Mouse (Mus musculus) neural tube, embryonic 14.5 days (tissue): Measurements from ENCODE around the gene Ndrg3. TPM values are rescaled to one million over a fixed set of nuclear protein-coding genes. Genes with fewer than 3 reads are reported as not detected.

Source experiments
- ATAC-seq: fragments of 200-750 bp; cut with Nextera tagmentation; 2 replicates; pipeline ENCODE4 v1.8.0; 2017; ENCODE audit warnings: low read depth, mild to moderate bottlenecking, moderate TSS enrichment, moderate library complexity
- H3K27ac ChIP-seq: fragments of 300-500 bp; sonication (generic); 2 replicates; pipeline ENCODE4 v1.5.1; 2014; ENCODE audit warnings: low read depth, mild to moderate bottlenecking, control low read depth, low read length, moderate library complexity, mixed read lengths
- H3K27me3 ChIP-seq: fragments of 300-500 bp; sonication (generic); 2 replicates; pipeline ENCODE4 v1.6.1; 2014; ENCODE audit warnings: low read length; ENCODE audit not compliant: control insufficient read depth, insufficient read depth
- H3K36me3 ChIP-seq: fragments of 300-500 bp; sonication (generic); 2 replicates; pipeline ENCODE4 v1.6.1; 2014; ENCODE audit warnings: low read length, mixed read lengths; ENCODE audit not compliant: control insufficient read depth, insufficient read depth
- H3K4me1 ChIP-seq: fragments of 300-500 bp; sonication (generic); 2 replicates; pipeline ENCODE4 v1.6.1; 2014; ENCODE audit warnings: low read length; ENCODE audit not compliant: control insufficient read depth, insufficient read depth
- H3K4me2 ChIP-seq: fragments of 300-500 bp; sonication (generic); 2 replicates; pipeline ENCODE4 v1.6.1; 2014; ENCODE audit warnings: mild to moderate bottlenecking, low read depth, low read length, control low read depth
- H3K4me3 ChIP-seq: fragments of 300-500 bp; sonication (generic); 2 replicates; pipeline ENCODE4 v1.5.1; 2014; ENCODE audit warnings: low read depth, low read length, control low read depth, mixed read lengths
- H3K9ac ChIP-seq: fragments of 300-500 bp; sonication (generic); replicated peaks from 2 replicates; pipeline ENCODE4 v1.6.1; 2014; ENCODE audit warnings: low read depth, mild to moderate bottlenecking, control low read depth, low read length, mixed read lengths
- H3K9me3 ChIP-seq: fragments of 300-500 bp; sonication (generic); 2 replicates; pipeline ENCODE4 v1.6.1; 2016; ENCODE audit warnings: low read length; ENCODE audit not compliant: control insufficient read depth
- WGBS: fragments of 180-500 bp; shearing (Covaris S2); extraction: QIAGEN DNeasy Blood & Tissue Kit; methylation state at CpG from one replicate; pipeline ENCODE4 v1.1.7; 2014; 5-methylcytosine and 5-hydroxymethylcytosine counted together
- polyA plus RNA-seq: library from polyadenylated mRNA; unstranded; fragments of >200 nt; fragmentation: Nextera tagmentation; extraction: Ambion mirVana; gene quantifications from 2 replicates; pipeline ENCODE4 v1.2.1, GENCODE M21; 2014

Ndrg3 gene
- polyA plus RNA-seq, 1 experiment from 2014 or later: 158 TPM

DNA sequence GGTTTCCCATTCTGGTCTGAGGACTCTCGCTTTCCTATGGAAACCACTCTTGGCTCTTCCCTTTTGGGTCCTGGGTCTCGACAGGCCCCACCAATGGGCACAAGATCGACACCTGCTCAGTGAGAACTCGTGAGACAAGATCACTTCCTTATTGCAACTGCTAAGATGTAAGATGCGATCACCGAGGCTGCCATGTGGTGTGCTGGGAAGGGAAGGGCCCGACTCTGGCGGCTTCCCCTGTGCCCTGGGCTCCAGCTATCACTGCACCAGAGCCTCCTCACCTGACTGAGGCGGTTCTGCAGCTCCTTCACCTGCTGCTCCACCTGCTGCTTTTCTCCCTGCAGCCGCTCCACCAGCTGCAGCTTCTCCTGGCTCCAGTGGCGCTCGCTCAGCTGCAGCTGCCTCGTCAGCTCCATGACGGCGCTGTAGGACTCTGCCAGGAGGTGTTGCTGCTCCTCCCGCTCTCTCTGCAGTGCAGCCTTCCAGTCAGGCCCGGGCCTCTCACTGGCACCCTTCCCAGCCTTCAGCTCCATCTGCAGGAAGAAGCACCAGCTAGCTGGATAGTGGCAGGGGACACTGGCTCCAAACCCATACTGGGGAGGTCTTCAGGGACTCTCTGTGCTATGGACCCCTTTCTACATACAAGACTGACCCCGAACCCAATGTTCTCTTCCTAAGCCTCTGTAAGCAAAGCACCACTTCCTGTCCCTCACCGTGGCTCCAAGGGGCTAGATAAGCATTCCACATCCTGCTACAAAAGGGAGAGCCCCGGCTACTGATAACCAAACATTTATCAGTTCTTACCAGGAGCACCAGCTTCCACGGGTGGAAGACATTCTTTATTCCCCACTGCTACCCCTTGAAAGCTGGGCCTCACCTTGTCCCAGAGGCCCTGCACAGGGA, 35.5 kb upstream of the Ndrg3 start:
- peaks cover 82% of the 10 kb centered on the region for H3K36me3 ChIP-seq
- 90% methylated on average over 21 of the region's 21 CpGs for WGBS
- ATAC-seq: no peak
- H3K4me3 ChIP-seq: no peak overlapping the region
- H3K4me1 ChIP-seq: no peaks in the 10 kb centered on the region
- H3K9me3 ChIP-seq: no peaks in the 10 kb centered on the region
- H3K9ac ChIP-seq: no peak overlapping the region
- no peaks in the 10 kb centered on the region for H3K27me3 ChIP-seq
- H3K4me2 ChIP-seq: no peak overlapping the region
- no peak overlapping the region for H3K27ac ChIP-seq

DNA sequence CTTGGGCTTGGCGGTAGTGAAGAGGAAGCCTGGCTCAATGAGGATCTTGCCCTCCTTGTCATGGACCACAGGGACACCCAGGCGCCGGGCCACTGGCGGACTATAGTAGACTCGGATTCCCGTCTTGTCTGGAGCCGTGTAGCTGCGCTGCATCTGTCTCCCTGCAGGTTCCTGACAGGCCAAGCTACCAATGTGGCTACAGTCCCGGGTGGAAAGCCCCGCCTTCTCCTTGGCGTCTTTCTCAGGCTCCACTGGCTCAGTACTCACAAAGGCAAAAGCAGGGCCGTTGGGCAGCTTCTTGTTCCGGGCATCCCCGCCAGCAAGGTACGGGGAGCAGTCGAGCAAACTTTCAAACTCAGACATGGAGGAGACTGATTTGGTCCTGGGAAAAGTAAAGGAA, 29.3 kb upstream of the Ndrg3 start:
- H3K4me2 ChIP-seq: no peak overlapping the region
- no peak overlapping the region for H3K4me3 ChIP-seq
- H3K9ac ChIP-seq: no peak overlapping the region
- ATAC-seq: no peak
- H3K27me3 ChIP-seq: no peaks in the 10 kb centered on the region
- H3K27ac ChIP-seq: no peak overlapping the region
- no peaks in the 10 kb centered on the region for H3K4me1 ChIP-seq
- H3K36me3 ChIP-seq: peaks cover 94% of the 10 kb centered on the region
- no peaks in the 10 kb centered on the region for H3K9me3 ChIP-seq
- WGBS: 96% methylated on average over 16 of the region's 16 CpGs

DNA sequence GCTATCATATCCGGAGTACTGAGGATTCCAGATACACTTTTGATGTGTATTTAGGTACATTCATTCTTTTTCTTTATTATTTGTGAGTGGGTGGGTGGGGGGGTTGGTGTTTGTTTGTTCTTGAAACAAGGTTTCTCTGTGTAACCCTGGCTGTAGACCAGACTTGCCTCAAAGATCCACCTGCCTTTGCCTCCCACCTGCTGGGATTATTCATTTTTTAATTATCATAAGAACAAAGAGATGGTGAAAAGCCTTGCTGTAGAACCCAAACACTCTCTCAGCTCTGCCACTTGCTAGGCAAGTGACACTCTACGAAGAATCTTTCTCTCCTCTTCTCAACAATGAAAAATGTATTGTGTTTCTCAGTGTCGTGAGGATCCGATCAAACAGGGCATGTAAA, 27.4 kb upstream of the Ndrg3 start:
- no peaks in the 10 kb centered on the region for H3K4me1 ChIP-seq
- H3K36me3 ChIP-seq: peaks cover 83% of the 10 kb centered on the region
- H3K4me2 ChIP-seq: no peak overlapping the region
- no peak overlapping the region for H3K27ac ChIP-seq
- no peaks in the 10 kb centered on the region for H3K9me3 ChIP-seq
- ATAC-seq: no peak
- H3K4me3 ChIP-seq: no peak overlapping the region
- no peaks in the 10 kb centered on the region for H3K27me3 ChIP-seq
- 86% methylated on average over 4 of the region's 4 CpGs for WGBS
- no peak overlapping the region for H3K9ac ChIP-seq

DNA sequence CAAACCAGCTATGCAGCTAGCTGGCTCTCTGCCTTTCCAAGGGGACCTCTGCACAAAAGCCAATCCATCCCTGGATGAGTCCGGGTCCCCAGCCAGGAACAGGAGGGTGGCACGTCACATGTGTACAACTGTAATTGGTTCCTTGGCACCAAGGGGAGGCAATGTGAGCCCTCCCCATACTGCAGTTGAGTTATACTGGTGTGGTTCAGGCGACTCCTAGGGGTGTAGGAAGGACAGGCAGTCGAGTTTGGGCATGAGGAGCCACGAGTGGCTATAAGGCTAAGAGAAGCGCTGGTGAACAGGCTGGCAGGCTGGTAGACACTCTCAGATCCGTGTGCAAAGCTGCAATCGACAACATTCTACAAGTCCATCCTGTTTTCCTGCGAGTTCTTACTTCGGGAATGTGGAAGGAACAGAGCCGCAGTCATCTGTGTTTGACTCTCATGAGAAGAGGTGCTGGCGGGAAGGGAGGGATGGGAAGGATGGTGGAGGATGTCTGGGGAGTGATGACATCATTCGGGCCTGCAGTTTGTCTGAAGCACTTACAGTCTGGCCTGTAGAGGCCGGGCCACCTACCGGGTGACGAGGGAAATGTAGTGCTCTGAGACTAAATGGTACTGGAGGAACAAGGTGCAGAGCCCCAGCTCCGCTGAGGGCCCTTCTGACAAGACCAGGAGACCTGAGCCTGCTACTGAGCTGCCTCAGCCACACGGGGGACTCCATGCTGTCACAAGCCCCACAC, 24.8 kb upstream of the Ndrg3 start:
- WGBS: 87% methylated on average over 18 of the region's 18 CpGs
- H3K9me3 ChIP-seq: no peaks in the 10 kb centered on the region
- no peak for ATAC-seq

DNA sequence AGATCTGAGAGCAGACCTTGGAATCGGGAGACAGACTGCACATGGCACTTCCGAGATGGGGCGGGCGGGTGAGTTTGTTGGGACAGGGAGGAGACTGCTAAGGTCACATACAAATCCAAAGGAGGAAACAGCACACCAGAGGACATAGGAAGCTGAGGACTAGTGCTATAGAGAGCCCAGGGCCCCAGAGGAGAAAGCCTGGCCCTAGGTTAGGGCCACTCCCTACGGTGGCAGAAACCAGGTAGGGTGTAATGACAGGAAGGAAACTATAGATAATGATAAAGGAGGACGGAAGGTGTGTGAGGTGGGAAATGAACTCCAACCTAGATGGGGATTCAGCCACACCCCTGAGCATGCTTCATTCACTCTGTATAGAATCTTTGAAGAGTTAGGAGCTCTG, 20.5 kb upstream of the Ndrg3 start:
- Histone ChIP-seq H3K27ac (no peak overlapping the region), H3K4me1 (0 out of 2 replicates have a peak, but pooled peaks cover 1% of the 10 kb centered on the region), H3K9ac (no peak overlapping the region), H3K4me2 (no peak overlapping the region), H3K9me3 (no peaks in the 10 kb centered on the region), H3K27me3 (no peaks in the 10 kb centered on the region), H3K4me3 (no peak overlapping the region), H3K36me3 (peaks cover 24% of the 10 kb centered on the region)
- 89% methylated on average over 6 of the region's 6 CpGs for WGBS
- ATAC-seq: no peak

More for the DNA sequence above, 24.8 kb upstream of the Ndrg3 start:
- H3K4me1 ChIP-seq: no peaks in the 10 kb centered on the region
- no peak overlapping the region for H3K4me2 ChIP-seq
- no peak overlapping the region for H3K4me3 ChIP-seq
- no peak overlapping the region for H3K9ac ChIP-seq
- no peak overlapping the region for H3K27ac ChIP-seq
- H3K36me3 ChIP-seq: peaks cover 65% of the 10 kb centered on the region
- H3K27me3 ChIP-seq: no peaks in the 10 kb centered on the region

DNA sequence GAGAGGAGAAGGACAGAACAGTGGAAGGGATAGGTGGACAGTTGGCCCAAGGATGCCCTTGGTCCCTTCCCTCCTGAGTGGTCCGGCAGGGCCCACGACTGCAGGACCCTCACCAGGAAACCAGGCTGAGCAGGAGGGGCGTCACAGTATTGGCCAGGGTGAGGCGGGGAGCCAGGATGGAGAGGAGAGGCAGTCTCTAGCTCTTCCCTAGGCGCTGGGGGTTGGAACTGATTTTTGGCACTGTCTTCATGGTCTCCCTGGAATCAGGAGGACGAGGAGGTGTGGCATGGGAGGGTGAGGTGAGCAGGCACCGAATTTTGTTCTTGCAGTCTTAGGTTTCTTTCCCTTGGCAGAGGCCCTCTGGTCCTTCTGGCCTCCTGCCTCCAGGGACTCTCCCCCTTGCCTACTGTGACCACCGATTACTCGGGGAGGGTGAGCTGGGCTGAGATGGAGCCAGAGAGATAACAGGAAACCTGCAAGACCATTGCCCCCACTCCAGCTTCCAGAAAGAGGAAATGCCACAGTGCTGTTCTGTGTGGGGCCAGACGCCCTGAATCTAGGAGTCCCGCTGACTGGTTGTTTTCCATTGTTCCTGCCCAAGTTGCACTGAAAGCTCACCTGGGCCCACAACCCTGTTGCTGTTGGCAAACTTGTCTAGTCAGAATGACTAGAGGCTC, 18.9 kb upstream of the Ndrg3 start:
- peaks cover 9% of the 10 kb centered on the region for H3K36me3 ChIP-seq
- H3K4me1 ChIP-seq: peaks cover 7% of the 10 kb centered on the region; the same call in 1 of the 2 replicates
- no peaks in the 10 kb centered on the region for H3K27me3 ChIP-seq
- WGBS: 64% methylated on average over 11 of the region's 11 CpGs
- no peak overlapping the region for H3K9ac ChIP-seq
- H3K4me2 ChIP-seq: no peak overlapping the region
- H3K4me3 ChIP-seq: no peak overlapping the region
- ATAC-seq: no peak
- no peak overlapping the region for H3K27ac ChIP-seq
- H3K9me3 ChIP-seq: no peaks in the 10 kb centered on the region

DNA sequence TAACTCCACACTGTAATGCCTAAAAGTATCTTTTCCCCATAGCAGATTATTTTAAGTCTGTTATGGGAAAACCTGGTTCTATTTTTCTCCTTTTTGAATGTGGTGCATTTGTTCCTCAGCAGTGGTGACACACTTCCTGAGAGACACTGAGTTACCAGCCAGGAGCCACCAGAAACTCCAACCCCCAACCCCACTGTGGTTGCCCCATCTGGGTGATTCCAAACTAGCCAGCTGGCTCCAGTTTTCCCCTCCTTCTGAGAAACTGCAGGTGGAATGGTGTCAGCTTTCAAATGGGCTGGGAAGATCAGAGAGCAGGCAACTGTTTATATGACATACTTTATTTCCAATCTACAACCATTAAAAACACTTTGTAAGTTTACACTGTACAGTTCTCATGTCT, 18.3 kb upstream of the Ndrg3 start:
- H3K27me3 ChIP-seq: no peaks in the 10 kb centered on the region
- H3K4me1 ChIP-seq: peaks cover 7% of the 10 kb centered on the region; the same call in 1 of the 2 replicates
- H3K4me2 ChIP-seq: no peak overlapping the region
- H3K36me3 ChIP-seq: peaks cover 6% of the 10 kb centered on the region; the same call in 1 of the 2 replicates
- H3K9me3 ChIP-seq: no peaks in the 10 kb centered on the region
- no peak overlapping the region for H3K27ac ChIP-seq
- no peak for ATAC-seq
- no peak overlapping the region for H3K9ac ChIP-seq
- no peak overlapping the region for H3K4me3 ChIP-seq

DNA sequence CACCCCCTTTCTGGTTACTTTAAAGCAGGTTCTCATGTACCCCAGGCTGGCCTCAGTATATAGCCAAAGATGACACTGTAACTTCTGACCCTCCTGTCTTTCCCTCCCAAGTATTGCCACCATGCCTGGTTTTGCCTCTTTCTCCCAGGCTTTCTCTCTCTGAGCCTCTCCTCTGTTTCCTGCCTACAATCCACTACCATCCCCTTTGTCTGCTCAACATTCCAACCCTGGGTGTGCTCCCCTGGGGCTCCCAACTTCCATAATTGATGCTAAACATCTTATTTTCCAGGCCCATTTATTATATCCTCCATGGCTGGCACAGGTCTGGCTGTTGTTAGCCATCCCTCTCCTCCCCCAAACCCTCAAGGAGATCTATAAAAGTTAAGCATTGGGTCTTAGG, 16.7 kb upstream of the Ndrg3 start:
- peaks cover 7% of the 10 kb centered on the region; the same call in 1 of the 2 replicates for H3K4me1 ChIP-seq
- H3K36me3 ChIP-seq: 0 out of 2 replicates have a peak, but pooled peaks cover 6% of the 10 kb centered on the region
- H3K27ac ChIP-seq: no peak overlapping the region
- H3K4me2 ChIP-seq: no peak overlapping the region
- H3K27me3 ChIP-seq: no peaks in the 10 kb centered on the region
- H3K9ac ChIP-seq: no peak overlapping the region
- H3K9me3 ChIP-seq: no peaks in the 10 kb centered on the region
- no peak overlapping the region for H3K4me3 ChIP-seq
- no peak for ATAC-seq
